ENCODE assay signal across 8 mouse cellular contexts in genomic region chr12:110447306-110447705, GRCm38 (mm10). TPM values are rescaled to one million over a fixed set of nuclear protein-coding genes. Genes with fewer than 3 reads are reported as not detected.
DNase-seq lines count a peak whose midpoint lies in the region; ATAC-seq lines count a peak whose summit lies in the region.

No protein-coding gene starts in this region.

- peak overlapping the region; percentile 86 for H3K4me3 ChIP-seq in forebrain, embryonic 11.5 days (ENCODE audit: low read depth, low read length)

- DNase-seq in frontal cortex, postnatal 14 days (ENCODE audit: low spot score in 2 of 2): no peak
- peak; percentile 66 for DNase-seq in brain, adult 2 months (ENCODE audit: low read depth, low spot score)
- DNase-seq in forebrain, embryonic 11.5 days (ENCODE audit: low spot score): peak; percentile 80
- peak; percentile 60 for DNase-seq in heart, postnatal 4 days
- peak; percentile 47 for DNase-seq in left cerebral cortex, postnatal 4 days
- DNase-seq in spleen, adult 18-20 months: peak; percentile 53 to 65

- H3K36me3 ChIP-seq in forebrain, embryonic 11.5 days (ENCODE audit: control insufficient read depth, insufficient read depth, low read length): no peaks in the 10 kb centered on the region

- intact Hi-C loops in left cerebral cortex, postnatal 4 days (cut with DNase I): no loop called here

- peak; percentile 42 for ATAC-seq in frontal cortex, adult (ENCODE audit: low TSS enrichment)
- peak; percentile 42 for ATAC-seq in forebrain, embryonic 11.5 days (replicated peaks; ENCODE audit: low FRiP score)
- ATAC-seq in megakaryocyte-erythroid progenitor cell, adult 5-6 weeks (replicated peaks; ENCODE audit: low FRiP score, low TSS enrichment, poor library complexity, severe bottlenecking): peak; percentile 47

- H3K9me3 ChIP-seq in forebrain, embryonic 11.5 days (ENCODE audit: control insufficient read depth, low read length): no peaks in the 10 kb centered on the region

- H3K27ac ChIP-seq in forebrain, embryonic 11.5 days (ENCODE audit: low read depth, low read length): no peak overlapping the region

- no peaks in the 10 kb centered on the region for H3K27me3 ChIP-seq in forebrain, embryonic 11.5 days (ENCODE audit: control insufficient read depth, insufficient read depth, low read length)

- under 1% methylated on average over 32 of the region's 39 CpGs for WGBS in forebrain, embryonic 11.5 days

- H3K4me1 ChIP-seq in forebrain, embryonic 11.5 days (replicated peaks; ENCODE audit: control insufficient read depth, insufficient read depth, low read length): 0 out of 2 replicates have a peak, but pooled peaks cover 2% of the 10 kb centered on the region

- H3K9ac ChIP-seq in forebrain, embryonic 11.5 days (ENCODE audit: low read length): peak overlapping the region; percentile 74

- peak overlapping the region; percentile 85 for H3K4me2 ChIP-seq in forebrain, embryonic 11.5 days (ENCODE audit: low read depth, low read length, severe bottlenecking)

RNA-seq across cellular contexts. Expression of gene Ppp2r5c, which starts 0.4 kb away (rescaled TPM):
- 163 TPM in 2 replicates for polyA plus RNA-seq in forebrain, embryonic 11.5 days (2014; fragmentation: Nextera tagmentation; extraction: Ambion mirVana)
- 100 to 1,000 TPM; 126 to 128 TPM for total RNA-seq in heart, postnatal 4 days (2021)
- total RNA-seq in left cerebral cortex, postnatal 4 days (2021): 100 to 1,000 TPM; 201 to 210 TPM
- 99.2 and 117 TPM in 2 replicates for total RNA-seq in megakaryocyte-erythroid progenitor cell, adult 5-6 weeks (2014; fragmentation: Nextera tagmentation)
- total RNA-seq in megakaryocyte-erythroid progenitor cell, adult 5-6 weeks (2017): 223 and 234 TPM in 2 replicates

Comparison
In these comparisons a context has a peak if more than half of its experiments do, and no peak if none do; other contexts are left out.
1. DNase-seq: peak in brain, adult 2 months (single experiment), forebrain, embryonic 11.5 days (single experiment), heart, postnatal 4 days (single experiment), left cerebral cortex, postnatal 4 days (single experiment) and spleen, adult 18-20 months (2 of 2); none in frontal cortex, postnatal 14 days (0 of 2).
2. Peak in every context shown above with its lines, with median percentiles within 50 percentile points of each other: ATAC-seq.